Mouse (Mus musculus) gastrocnemius, postnatal 10 days (tissue): ENCODE results near the gene En1. TPM values are rescaled to one million over a fixed set of nuclear protein-coding genes. Genes with fewer than 3 reads are reported as not detected.

Experiments
- DNase-seq: peaks from one replicate; pipeline ENCODE4 v3.0.0; 2021; ENCODE audit warnings: mixed read lengths
- long read RNA-seq, 2 experiments: library from polyadenylated mRNA; stranded (forward); transcript quantifications; one replicate each; pipeline ENCODE4 v2.0.0; 2021
- total RNA-seq, 2 experiments: library from RNA; stranded (reverse); gene quantifications; 2 replicates each; pipeline ENCODE4 v1.2.3; 2021

The En1 gene
- total RNA-seq = 1 to 10 TPM; 7.3 to 9.2 TPM
- long read RNA-seq, experiment 1, transcript En1-201 (2 exons, 2,624 nt) = major isoform, 8 of 10 reads
- long read RNA-seq, experiment 1, partial matches to known transcripts = 0 of 10 reads
- long read RNA-seq, experiment 1, other reads (novel, unspliced or antisense) = 2 of 10 reads
- long read RNA-seq, experiment 2, transcript En1-201 (2 exons, 2,624 nt) = major isoform, 5 of 6 reads
- long read RNA-seq, experiment 2, partial matches to known transcripts = 0 of 6 reads
- long read RNA-seq, experiment 2, other reads (novel, unspliced or antisense) = 1 of 6 reads

- DNase-seq = peak; percentile 80
These were observed at the start of gene En1 for GRCm38 (mm10) chr1:120602031-120602730. Gene En1, plus strand, starts transcription at chr1:120602418.

- no peak for DNase-seq
These were observed 45.0 kb upstream of the En1 start for GRCm38 (mm10) chr1:120556926-120557846.

DNA sequence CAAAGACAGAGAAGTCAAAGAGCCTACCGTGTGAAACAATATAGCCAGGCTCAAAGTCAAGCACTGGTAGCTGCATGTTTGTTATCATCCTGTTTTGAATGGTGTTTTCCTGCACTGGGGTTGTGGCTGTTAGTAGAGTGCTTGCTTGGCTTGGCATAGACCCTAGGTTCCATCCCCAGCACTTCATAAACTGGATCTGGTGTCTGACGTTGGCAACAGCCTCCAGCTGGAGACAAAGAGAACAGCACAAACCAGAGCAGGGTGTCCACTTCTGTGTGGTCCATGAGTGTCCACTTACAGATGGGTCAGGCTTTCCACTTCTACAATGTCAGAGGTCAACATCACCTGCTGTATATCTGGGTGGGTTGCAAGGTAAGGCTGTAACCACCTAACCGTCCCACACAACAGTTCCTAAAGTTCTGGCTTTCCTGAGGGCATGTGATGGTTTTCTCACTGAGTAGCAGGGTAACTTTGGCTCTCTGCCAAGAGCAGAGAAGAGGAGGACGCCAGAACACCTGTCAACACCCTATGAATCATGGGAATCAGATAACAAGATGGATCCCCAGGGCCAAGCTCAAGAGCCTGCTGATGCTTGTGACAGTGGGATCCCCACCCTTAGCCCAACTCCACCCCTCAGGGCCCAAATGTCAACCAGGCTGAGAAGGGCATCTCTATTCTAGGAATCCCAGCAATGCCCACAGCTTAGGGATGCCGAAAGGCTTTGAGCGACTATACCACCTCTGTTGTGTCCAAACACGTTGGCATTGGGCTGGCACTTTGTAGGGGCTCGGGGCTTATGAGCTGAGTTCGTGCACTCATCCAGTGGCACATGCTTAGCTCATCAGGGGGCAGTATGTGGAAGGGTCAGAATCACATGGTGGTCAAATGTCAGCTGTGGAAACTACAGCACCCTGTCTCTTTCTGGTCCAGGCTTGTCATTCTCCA is 43.6 kb upstream of the En1 start:
- no peak for DNase-seq

DNA sequence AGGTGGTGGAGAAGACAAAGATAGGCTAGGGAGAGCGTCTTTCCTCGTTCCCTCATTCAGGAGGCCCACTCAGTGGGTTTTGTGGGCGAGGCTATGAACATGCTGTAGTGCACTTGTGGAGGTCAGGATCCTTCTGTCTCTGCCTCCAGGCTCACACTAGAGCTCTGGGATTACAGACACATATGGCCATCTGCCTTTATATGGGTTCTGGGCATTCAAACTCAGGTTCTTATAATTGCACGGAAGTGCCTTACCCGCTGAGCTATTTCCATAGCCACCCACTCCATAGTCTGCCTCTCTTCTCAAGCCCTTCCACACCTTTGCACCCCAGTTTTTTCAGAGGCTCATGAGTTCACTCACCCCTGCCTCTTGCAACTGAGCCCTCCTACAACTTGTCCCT is 42.3 kb upstream of the En1 start:
- DNase-seq = no peak

GRCm38 (mm10) chr1:120581306-120581705 is 20.9 kb upstream of the En1 start:
- DNase-seq = no peak

DNA sequence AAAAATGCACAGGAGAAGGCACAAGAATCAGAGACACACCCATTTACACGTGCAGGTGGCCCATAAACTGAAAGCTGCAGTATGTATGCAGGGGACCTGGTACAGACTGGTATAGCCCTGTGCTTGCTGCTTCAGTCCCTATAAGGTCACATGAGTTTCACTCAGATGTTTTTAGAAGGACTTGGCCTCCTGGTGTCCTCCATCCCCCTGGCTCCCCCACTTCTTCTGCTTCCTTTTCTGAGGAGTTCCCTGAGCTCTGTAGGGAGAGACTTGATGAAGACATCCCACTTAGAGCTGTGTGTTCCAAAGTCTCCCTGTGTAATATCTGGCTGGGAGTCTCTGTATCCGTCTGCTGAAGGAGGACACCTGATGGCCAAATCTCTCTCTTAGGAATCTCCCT is 16.7 kb upstream of the En1 start:
- no peak for DNase-seq

GRCm38 (mm10) chr1:120586500-120587110 is 15.6 kb upstream of the En1 start:
- peak; percentile 71 for DNase-seq

- DNase-seq = no peak
These were observed 14.8 kb upstream of the En1 start for GRCm38 (mm10) chr1:120587431-120587830.

- no peak for DNase-seq
These were observed 14.3 kb upstream of the En1 start for GRCm38 (mm10) chr1:120587960-120588359.

DNA sequence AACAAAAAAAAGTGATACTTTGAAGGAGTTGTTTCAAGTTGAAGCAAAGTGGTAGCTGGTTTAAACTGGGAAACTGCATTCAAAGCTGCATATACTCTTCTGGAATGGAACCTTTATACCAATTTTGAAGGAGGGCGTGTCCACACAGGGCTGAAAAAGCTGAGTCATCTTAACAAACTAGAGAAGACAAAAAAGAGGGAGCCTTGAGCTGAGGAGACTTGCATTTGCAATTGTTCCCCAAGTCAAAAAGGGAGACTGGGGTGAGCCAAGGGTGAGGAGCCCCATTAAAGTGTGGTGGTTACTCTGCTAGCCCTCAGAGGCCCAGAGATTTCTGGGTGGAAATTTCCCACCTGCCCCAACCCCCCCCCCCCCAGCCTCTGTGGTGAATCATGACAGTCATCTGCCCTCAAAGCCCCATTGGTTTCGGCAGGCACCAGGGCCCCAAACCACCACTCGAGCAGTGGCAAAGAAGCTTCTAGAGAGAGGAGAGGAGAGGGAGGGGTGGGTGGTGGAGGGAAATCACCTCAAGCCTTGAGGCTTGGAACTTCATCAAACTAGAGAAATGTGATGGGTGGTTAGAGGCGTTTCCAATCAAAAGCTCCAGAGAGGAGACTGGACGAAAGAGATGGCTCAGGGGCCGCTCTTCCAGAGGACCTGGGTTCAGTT is 13.7 kb upstream of the En1 start:
- DNase-seq = no peak

GRCm38 (mm10) chr1:120593236-120593919 is 8.8 kb upstream of the En1 start:
- no peak for DNase-seq

GRCm38 (mm10) chr1:120594603-120595002 is 7.6 kb upstream of the En1 start:
- DNase-seq = peak; percentile 62

DNA sequence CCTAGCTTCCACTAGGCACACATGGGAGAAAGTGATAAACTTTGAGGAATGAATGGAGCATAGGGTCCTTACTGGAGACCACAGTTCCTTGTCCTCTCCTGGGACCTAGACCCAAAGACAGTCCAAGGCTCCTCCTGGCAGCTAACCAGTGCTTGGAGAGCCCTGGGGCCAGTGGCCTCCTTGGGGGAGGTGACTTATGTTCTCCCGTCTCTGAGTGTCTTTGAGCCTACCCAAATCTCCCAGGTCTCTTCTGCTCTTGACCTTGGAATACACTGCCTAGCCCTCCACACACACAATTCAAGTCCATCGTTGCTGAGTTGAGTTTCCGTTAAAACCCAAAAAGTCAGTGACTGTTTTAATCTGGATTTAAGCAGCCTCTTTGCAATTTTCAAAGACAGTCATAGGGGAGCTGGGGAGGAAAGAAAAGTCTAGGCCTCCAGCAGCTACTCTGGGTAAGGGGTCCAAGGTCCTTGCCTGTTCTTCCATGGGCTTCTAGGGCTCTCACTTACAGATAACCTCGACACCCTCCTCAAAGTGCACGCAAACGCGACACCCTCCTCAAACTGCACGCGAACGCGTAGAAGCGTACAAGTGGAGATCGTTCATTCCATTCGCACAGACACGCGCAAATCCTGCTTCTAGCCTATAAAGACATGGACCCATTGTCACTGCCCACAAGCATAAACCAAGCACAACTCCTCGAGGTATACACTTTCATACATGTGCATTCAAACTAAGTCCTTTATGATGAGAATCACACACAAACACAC is 6.6 kb upstream of the En1 start:
- DNase-seq = no peak

GRCm38 (mm10) chr1:120596319-120596718 is 5.9 kb upstream of the En1 start:
- DNase-seq = peak; percentile 77

DNA sequence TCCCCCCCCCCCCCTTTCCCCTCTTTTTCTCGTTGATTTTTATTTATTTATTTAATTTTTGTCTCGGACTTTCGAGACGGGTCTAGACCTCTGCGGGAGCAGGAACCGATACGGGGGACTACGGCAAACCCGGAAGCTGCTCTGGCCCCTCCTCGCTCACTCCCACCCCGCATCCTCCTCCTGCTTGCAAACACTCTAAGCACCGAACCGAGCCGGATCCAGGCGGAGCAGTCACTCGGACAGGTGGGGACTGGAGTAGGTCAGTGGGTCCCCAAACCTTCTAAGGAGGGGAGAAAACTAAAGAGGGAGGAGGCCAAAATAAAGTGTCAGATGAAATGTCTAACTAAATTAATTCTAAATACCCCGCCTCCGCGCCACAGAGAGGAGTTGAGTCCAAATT is 5.4 kb upstream of the En1 start:
- no peak for DNase-seq

GRCm38 (mm10) chr1:120597271-120597670 is 4.9 kb upstream of the En1 start:
- no peak for DNase-seq

- no peak for DNase-seq
These were observed 3.9 kb upstream of the En1 start for GRCm38 (mm10) chr1:120598196-120598940.
